Mouse (Mus musculus) liver, adult 2 months (tissue): ENCODE measurements around the gene Sec24c. TPM values are rescaled to one million over a fixed set of nuclear protein-coding genes. Genes with fewer than 3 reads are reported as not detected.

Source experiments
- DNase-seq: peaks from one replicate; pipeline ENCODE4 v3.0.0-alpha.2; 2011; ENCODE audit warnings: low read depth, low spot score; ENCODE audit errors: extremely low read depth
- H3K27ac ChIP-seq: fragments of 200-500 bp; replicated peaks from 2 replicates; pipeline ENCODE4 v1.5.1; 2012; ENCODE audit warnings: low read depth, mild to moderate bottlenecking, control low read depth, inconsistent platforms, low read length; ENCODE audit not compliant: insufficient read depth
- H3K27me3 ChIP-seq: fragments of 200-500 bp; 2 replicates; pipeline ENCODE4 v1.6.1; 2012; ENCODE audit warnings: mild to moderate bottlenecking, moderate library complexity, low read length, inconsistent platforms; ENCODE audit not compliant: control insufficient read depth, insufficient read depth
- H3K36me3 ChIP-seq: fragments of 200-500 bp; 2 replicates; pipeline ENCODE4 v1.6.1; 2012; ENCODE audit warnings: low read length, inconsistent platforms; ENCODE audit not compliant: control insufficient read depth, insufficient read depth
- H3K4me1 ChIP-seq: fragments of 200-500 bp; 2 replicates; pipeline ENCODE4 v1.6.1; 2011; ENCODE audit warnings: low read length; ENCODE audit not compliant: control insufficient read depth, insufficient read depth
- H3K4me3 ChIP-seq: fragments of 200-500 bp; 2 replicates; pipeline ENCODE4 v1.5.1; 2011; ENCODE audit warnings: low read depth, mild to moderate bottlenecking, control low read depth, low read length, moderate library complexity; ENCODE audit not compliant: insufficient read depth
- H3K79me2 ChIP-seq: fragments of 200-500 bp; 2 replicates; pipeline ENCODE4 v1.6.1; 2012; ENCODE audit warnings: inconsistent platforms, mild to moderate bottlenecking, low read length, moderate library complexity; ENCODE audit not compliant: control insufficient read depth, insufficient read depth
- H3K9ac ChIP-seq: fragments of 200-500 bp; 2 replicates; pipeline ENCODE4 v1.6.1; 2012; ENCODE audit warnings: low read depth, mild to moderate bottlenecking, control low read depth, inconsistent platforms, low read length
- CTCF ChIP-seq: fragments of 200-500 bp; IDR thresholded peaks from 2 replicates; pipeline ENCODE4 v1.5.1; 2011; ENCODE audit warnings: low read depth, low read length, control low read depth
- POLR2A ChIP-seq: fragments of 200-500 bp; IDR thresholded peaks from 2 replicates; pipeline ENCODE4 v1.6.1; 2011; ENCODE audit warnings: low read length, control low read depth; ENCODE audit not compliant: insufficient read depth; ENCODE audit errors: extremely low read depth
- WGBS: fragments of 180-500 bp; shearing (Covaris S2); methylation state at CpG from one replicate; pipeline ENCODE4 v1.1.7; 2018; 5-methylcytosine and 5-hydroxymethylcytosine counted together
- polyA plus RNA-seq: library from polyadenylated mRNA; depleted of rRNA; stranded (reverse); fragments of >200 nt; gene quantifications from 2 replicates; pipeline ENCODE4 v1.2.3, GENCODE M21; 2012
- total RNA-seq: library from RNA; depleted of rRNA; stranded (reverse); fragments of >200 nt; gene quantifications from 2 replicates; pipeline ENCODE4 v1.2.3, GENCODE M21; 2014

The Sec24c gene
- total and polyA plus RNA-seq, 2 experiments, result 52.7 to 183 TPM

DNA sequence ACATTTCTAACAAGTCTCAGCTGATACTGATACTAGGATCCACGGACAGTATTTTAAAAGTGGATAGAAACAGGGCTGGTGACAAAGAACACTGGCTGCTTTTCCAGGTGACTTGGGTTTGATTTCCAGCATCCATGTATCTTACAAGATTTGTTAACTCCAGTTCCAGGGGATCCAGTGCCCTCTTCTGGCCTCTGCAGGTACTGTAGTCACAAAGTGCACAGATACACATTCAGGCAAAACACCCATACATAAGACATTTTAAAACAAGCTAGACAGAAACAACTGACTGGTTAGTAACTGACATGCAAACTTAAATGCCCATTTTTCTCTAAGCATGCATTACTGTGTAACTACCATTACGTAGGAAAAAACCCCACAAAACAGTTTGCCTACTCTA lies 1.1 kb upstream of the Sec24c start:
- H3K79me2 ChIP-seq, result peaks cover 10% of the 10 kb centered on the region
- H3K27ac ChIP-seq, result peak overlapping the region; percentile 82
- peaks cover 17% of the 10 kb centered on the region for H3K4me1 ChIP-seq
- TF ChIP-seq POLR2A (no peak), CTCF (peak; percentile 47)
- H3K9ac ChIP-seq, result no peak overlapping the region
- H3K36me3 ChIP-seq, result peaks cover 13% of the 10 kb centered on the region
- H3K27me3 ChIP-seq, result no peaks in the 10 kb centered on the region
- WGBS, result 92% methylated on average over 2 of the region's 2 CpGs
- H3K4me3 ChIP-seq, result no peak overlapping the region
- DNase-seq, result peak; percentile 57

DNA sequence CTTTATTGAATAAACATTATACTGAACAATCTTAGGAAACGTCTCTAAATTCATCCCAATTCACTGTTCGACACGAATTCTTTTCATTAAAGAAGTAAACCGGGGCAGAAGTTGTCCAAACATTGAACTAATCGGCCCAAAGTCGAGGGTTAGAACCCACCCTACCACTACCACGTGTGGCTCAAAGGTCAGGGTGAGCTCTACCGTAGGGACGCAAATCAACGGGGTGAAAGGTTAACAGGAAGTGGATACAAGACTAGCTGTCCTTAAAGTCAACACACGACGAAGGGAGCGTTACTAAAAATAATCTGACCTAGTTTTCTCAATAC lies 409 bp upstream of the Sec24c start:
- H3K27ac ChIP-seq, result 0 out of 2 replicates have a peak overlapping the region, but pooled peaks have one; percentile 4
- H3K4me3 ChIP-seq, result peak overlapping the region; percentile 12; the same call in 1 of the 2 replicates
- WGBS, result 3% methylated on average over 13 of the region's 13 CpGs
- peak; percentile 98 for DNase-seq
- peaks cover 23% of the 10 kb centered on the region for H3K4me1 ChIP-seq
- H3K79me2 ChIP-seq, result peaks cover 11% of the 10 kb centered on the region
- H3K36me3 ChIP-seq, result peaks cover 18% of the 10 kb centered on the region
- no peak overlapping the region for H3K9ac ChIP-seq
- no peaks in the 10 kb centered on the region for H3K27me3 ChIP-seq
- TF ChIP-seq POLR2A, result no peak
- TF ChIP-seq CTCF, result no peak

DNA sequence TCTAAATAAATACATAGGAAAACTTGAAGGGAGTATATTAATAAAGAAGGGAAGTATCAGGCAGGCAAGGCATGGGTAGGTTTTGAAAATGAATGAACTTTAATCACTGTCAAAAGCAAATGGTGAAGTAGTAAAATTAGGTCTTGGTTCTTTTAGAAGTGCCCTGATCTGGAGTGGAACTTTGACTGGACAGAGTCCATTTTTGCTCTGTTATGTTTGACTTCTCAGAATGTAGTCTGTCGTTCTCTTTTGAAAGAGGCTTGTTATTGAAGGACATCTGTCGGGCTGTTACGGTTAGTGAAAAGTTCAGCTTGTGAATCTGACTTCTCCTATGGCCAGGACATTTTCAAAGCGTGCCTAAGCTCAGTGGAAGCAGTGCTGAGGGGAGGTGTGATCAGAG lies 3.8 kb downstream of the Sec24c start:
- peak overlapping the region; percentile 95 for H3K27ac ChIP-seq
- DNase-seq, result peak; percentile 89
- 22% methylated on average over 4 of the region's 4 CpGs for WGBS
- peak overlapping the region; percentile 25; the same call in 1 of the 2 replicates for H3K4me3 ChIP-seq
- TF ChIP-seq CTCF, result no peak
- no peak for TF ChIP-seq POLR2A
- peak overlapping the region; percentile 64 for H3K9ac ChIP-seq
- peaks cover 25% of the 10 kb centered on the region for H3K79me2 ChIP-seq
- peaks cover 46% of the 10 kb centered on the region for H3K36me3 ChIP-seq
- H3K27me3 ChIP-seq, result no peaks in the 10 kb centered on the region
- H3K4me1 ChIP-seq, result peaks cover 26% of the 10 kb centered on the region

DNA sequence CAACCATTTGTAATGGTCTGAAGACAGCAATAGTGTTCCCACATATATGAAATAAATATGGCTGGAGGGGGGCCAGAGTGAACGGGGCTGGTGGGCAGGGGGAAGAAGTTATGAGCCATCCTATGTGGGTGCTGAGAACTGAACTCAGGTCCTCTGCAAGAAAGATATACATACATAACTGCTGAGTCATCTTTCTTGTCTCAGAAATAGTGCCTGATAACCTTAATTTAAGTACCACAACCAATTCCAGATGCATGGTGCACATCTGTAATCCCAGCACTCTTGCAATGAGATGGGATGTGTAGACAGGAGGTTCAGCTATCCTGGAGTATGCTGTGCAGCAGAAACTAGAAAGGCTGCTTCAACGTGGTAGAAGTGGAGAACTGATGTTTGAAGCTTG lies 7.6 kb downstream of the Sec24c start:
- no peaks in the 10 kb centered on the region for H3K27me3 ChIP-seq
- H3K79me2 ChIP-seq, result peaks cover 25% of the 10 kb centered on the region
- no peak overlapping the region for H3K4me3 ChIP-seq
- 69% methylated on average over 2 of the region's 2 CpGs for WGBS
- no peak overlapping the region for H3K9ac ChIP-seq
- TF ChIP-seq POLR2A (no peak), CTCF (no peak)
- peaks cover 16% of the 10 kb centered on the region for H3K4me1 ChIP-seq
- no peak for DNase-seq
- no peak overlapping the region for H3K27ac ChIP-seq
- peaks cover 71% of the 10 kb centered on the region for H3K36me3 ChIP-seq

DNA sequence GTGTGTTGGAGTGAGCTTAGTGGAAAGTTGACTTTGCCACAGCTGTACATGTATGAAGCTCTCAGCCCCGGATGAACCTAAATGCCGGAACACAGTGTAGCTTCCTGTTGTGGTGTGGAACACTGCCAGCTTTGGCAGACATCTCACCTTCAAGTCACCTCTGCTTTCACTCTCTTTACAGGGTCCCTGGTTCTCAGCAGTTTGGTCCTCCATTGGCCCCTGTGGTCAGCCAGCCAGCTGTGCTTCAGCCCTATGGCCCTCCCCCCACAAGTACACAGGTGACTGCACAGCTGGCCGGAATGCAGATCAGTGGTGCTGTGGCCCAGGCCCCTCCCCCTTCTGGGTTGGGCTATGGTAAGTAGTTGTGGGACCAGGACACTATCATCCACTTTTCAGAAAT lies 8.4 kb downstream of the Sec24c start:
- Histone ChIP-seq H3K9ac (no peak overlapping the region), H3K4me3 (no peak overlapping the region), H3K36me3 (peaks cover 76% of the 10 kb centered on the region), H3K27ac (0 out of 2 replicates have a peak overlapping the region, but pooled peaks have one; percentile 13), H3K79me2 (peaks cover 25% of the 10 kb centered on the region), H3K4me1 (peaks cover 13% of the 10 kb centered on the region), H3K27me3 (no peaks in the 10 kb centered on the region)
- WGBS, result 26% methylated on average over 3 of the region's 3 CpGs
- TF ChIP-seq POLR2A, result no peak
- peak; percentile 35 for DNase-seq

DNA sequence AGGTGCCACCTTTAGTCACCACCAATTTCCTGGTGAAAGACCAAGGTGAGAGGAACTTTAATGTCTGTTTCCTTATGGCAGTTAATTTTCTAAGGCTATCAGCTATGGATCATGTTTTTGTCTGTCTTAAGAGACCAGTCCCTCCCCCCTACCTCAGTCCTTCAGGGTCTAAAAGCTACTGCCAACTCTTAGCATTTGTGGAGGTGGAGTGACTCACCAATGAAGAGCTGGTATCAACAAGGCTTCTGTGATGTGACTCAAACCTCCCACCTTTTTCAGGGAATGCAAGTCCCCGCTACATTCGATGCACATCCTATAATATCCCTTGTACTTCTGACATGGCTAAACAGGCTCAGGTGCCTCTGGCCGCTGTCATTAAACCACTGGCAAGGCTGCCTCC lies 12.5 kb downstream of the Sec24c start:
- H3K36me3 ChIP-seq, result peaks cover 83% of the 10 kb centered on the region

More for the DNA sequence above, 12.5 kb downstream of the Sec24c start:
- peaks cover 13% of the 10 kb centered on the region; the same call in 1 of the 2 replicates for H3K79me2 ChIP-seq
- H3K4me1 ChIP-seq, result peaks cover 3% of the 10 kb centered on the region; the same call in 1 of the 2 replicates
- H3K9ac ChIP-seq, result no peak overlapping the region
- no peak for DNase-seq
- TF ChIP-seq POLR2A (no peak), CTCF (no peak)
- no peaks in the 10 kb centered on the region for H3K27me3 ChIP-seq
- H3K27ac ChIP-seq, result no peak overlapping the region
- no peak overlapping the region for H3K4me3 ChIP-seq
- 96% methylated on average over 3 of the region's 3 CpGs for WGBS
